Comparison of ENCODE assay signal across 22 mouse cellular contexts in the genomic region with DNA sequence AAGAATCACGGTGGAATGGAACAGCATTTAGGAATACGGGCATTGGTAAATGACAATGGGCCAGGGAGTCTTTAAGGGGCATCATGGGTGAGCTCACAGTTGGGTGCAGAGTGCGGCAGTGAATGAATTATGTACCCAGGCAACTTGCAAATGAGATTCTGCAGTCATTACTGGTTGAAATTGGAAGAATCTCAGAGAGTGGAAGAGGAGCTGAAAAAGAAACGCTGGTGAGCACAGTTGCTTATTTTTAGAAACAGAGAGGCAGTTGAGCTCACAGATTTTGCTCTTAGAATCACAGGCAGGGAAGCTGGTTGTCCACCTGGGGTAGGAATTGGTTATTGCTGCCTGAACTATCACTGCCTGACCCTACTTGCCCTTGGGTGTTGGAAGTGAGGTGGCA.
DNase-seq lines count a peak whose midpoint lies in the region.
"Had no signal": no experiment of that assay in that cellular context is flagged by ENCODE, and none has a peak within 500 bp of the region (broad histone marks: within the 10 kb centered on the region; RNA-seq: fewer than 3 reads in every experiment).

No protein-coding gene starts in this region.

- DNase-seq in heart, adult 11 months: peak; percentile 46
- DNase-seq in heart, adult 9 months (ENCODE audit: low spot score in 2 of 2): no peak
- peak; percentile 26 to 41 for DNase-seq in right cerebral cortex, adult 2 months (ENCODE audit: low spot score in 2 of 2)
- no peak for DNase-seq in right cerebral cortex, postnatal 4 days
- DNase-seq in left cerebral cortex, postnatal 25 days (ENCODE audit: low spot score in 2 of 2): peak; percentile 28 to 76
- peak; percentile 81 for DNase-seq in telencephalon, adult 2 months (ENCODE audit: low read depth, low spot score)
- no peak for DNase-seq in testis, postnatal 10 days (ENCODE audit: low spot score)
- DNase-seq in hindbrain, embryonic 10.5 days (ENCODE audit: low spot score): no peak
- DNase-seq: adrenal gland, adult 2 months; B cell, adult 2 months; cerebellum, adult 2 months; cerebellum, postnatal 36 days; heart, postnatal 14 days; kidney, adult 18-20 months; liver, postnatal 0 days; lung, postnatal 10 days had no signal

- no peaks in the 10 kb centered on the region for H3K9me3 ChIP-seq in hindbrain, embryonic 10.5 days
- H3K9me3 ChIP-seq: G1E; hindbrain, embryonic 12.5 days; limb, embryonic 12.5 days; midbrain, embryonic 10.5 days had no signal

- 64% methylated on average over 4 of the region's 4 CpGs for WGBS in hindbrain, embryonic 10.5 days

- H3K4me3 ChIP-seq in hindbrain, embryonic 10.5 days: no peak overlapping the region
- H3K4me3 ChIP-seq: hindbrain, embryonic 12.5 days; limb, embryonic 12.5 days; midbrain, embryonic 10.5 days had no signal

- no peaks in the 10 kb centered on the region for H3K36me3 ChIP-seq in hindbrain, embryonic 10.5 days
- H3K36me3 ChIP-seq: G1E; hindbrain, embryonic 12.5 days; limb, embryonic 12.5 days; midbrain, embryonic 10.5 days had no signal

- H3K4me1 ChIP-seq in hindbrain, embryonic 10.5 days (replicated peaks): no peaks in the 10 kb centered on the region
- H3K4me1 ChIP-seq: hindbrain, embryonic 12.5 days; limb, embryonic 12.5 days had no signal

- intact Hi-C loops in left cerebral cortex, postnatal 25 days (cut with DNase I): no loop called here

- no peak overlapping the region for H3K27ac ChIP-seq in hindbrain, embryonic 10.5 days
- H3K27ac ChIP-seq: hindbrain, embryonic 12.5 days; kidney, postnatal 0 days; limb, embryonic 12.5 days; midbrain, embryonic 10.5 days had no signal

- H3K27me3 ChIP-seq in hindbrain, embryonic 10.5 days (ENCODE audit: insufficient read depth, poor library complexity, severe bottlenecking): no peaks in the 10 kb centered on the region
- H3K27me3 ChIP-seq: CH12.LX; hindbrain, embryonic 12.5 days; limb, embryonic 12.5 days had no signal

Comparison
In these comparisons a context has a peak if more than half of its experiments do, and no peak if none do; other contexts are left out.
1. DNase-seq: peak in heart, adult 11 months (single experiment), right cerebral cortex, adult 2 months (2 of 2), left cerebral cortex, postnatal 25 days (2 of 2) and telencephalon, adult 2 months (single experiment); none in heart, adult 9 months (0 of 2), right cerebral cortex, postnatal 4 days (single experiment), testis, postnatal 10 days (single experiment) and hindbrain, embryonic 10.5 days (single experiment).